ENCODE assay signal across 18 mouse cellular contexts in genomic region chr13:101632771-101633170, GRCm38 (mm10).
DNase-seq lines count a peak whose midpoint lies in the region; ATAC-seq and TF ChIP-seq lines count a peak whose summit lies in the region.
"Had no signal": no experiment of that assay in that cellular context is flagged by ENCODE, and none has a peak within 500 bp of the region (broad histone marks: within the 10 kb centered on the region; RNA-seq: fewer than 3 reads in every experiment).

No protein-coding gene starts in this region.

- WGBS in lung, postnatal 0 days, result 54% methylated on average over 4 of the region's 4 CpGs

- no peak for ATAC-seq in lung, postnatal 0 days
- peak; percentile 70 for ATAC-seq in megakaryocyte progenitor cell, adult 5-6 weeks (replicated peaks; ENCODE audit: poor library complexity)
- ATAC-seq: activated CD4-positive, CD25-positive, alpha-beta regulatory T cell, adult 4 months had no signal

- no peak overlapping the region for H3K27ac ChIP-seq in lung, postnatal 0 days (ENCODE audit: low read length)
- H3K27ac ChIP-seq: hindbrain, embryonic 13.5 days; liver, embryonic 15.5 days had no signal

- H3K9ac ChIP-seq in lung, postnatal 0 days (replicated peaks; ENCODE audit: low read depth), result no peak overlapping the region
- H3K9ac ChIP-seq: heart, embryonic 12.5 days; hindbrain, embryonic 13.5 days; liver, embryonic 15.5 days had no signal

- H3K4me3 ChIP-seq in lung, postnatal 0 days (ENCODE audit: low read depth, low read length), result no peak overlapping the region
- H3K4me3 ChIP-seq: heart, embryonic 12.5 days; hindbrain, embryonic 13.5 days; liver, embryonic 15.5 days; megakaryocyte, embryonic 14.5 days had no signal

- no peaks in the 10 kb centered on the region for H3K9me3 ChIP-seq in lung, postnatal 0 days (ENCODE audit: low read length)
- H3K9me3 ChIP-seq: heart, embryonic 12.5 days; hindbrain, embryonic 13.5 days; liver, embryonic 15.5 days; megakaryocyte, embryonic 14.5 days had no signal

- no peaks in the 10 kb centered on the region for H3K4me1 ChIP-seq in lung, postnatal 0 days (ENCODE audit: insufficient read depth, low read depth, low read length)
- H3K4me1 ChIP-seq: heart, embryonic 12.5 days had no signal

- DNase-seq in adrenal gland, adult (ENCODE audit: inconsistent age in 2 of 2, low spot score in 1 of 2), result peak; percentile 59 to 67
- DNase-seq in adrenal gland, postnatal 4 days (ENCODE audit: low spot score in 2 of 2), result no peak
- peak; percentile 14 for DNase-seq in lung, postnatal 0 days (ENCODE audit: low spot score)
- DNase-seq in lung, postnatal 14 days, result no peak
- DNase-seq in adrenal gland, adult 8-10 months, result peak; percentile 16
- DNase-seq in thymus, postnatal 4 days, result no peak
- no peak for DNase-seq in gastrocnemius, adult 8-10 months (ENCODE audit: low spot score in 2 of 2)
- DNase-seq: cerebellum, adult 11-12 months; gastrocnemius, postnatal 10 days; kidney, adult 11 months; kidney, postnatal 4 days; thymus, adult 18-20 months had no signal

- TF ChIP-seq CTCF in lung, postnatal 0 days (IDR thresholded peaks at IDR 0.05), result no peak

- no peaks in the 10 kb centered on the region for H3K27me3 ChIP-seq in lung, postnatal 0 days (replicated peaks; ENCODE audit: insufficient read depth, low read length)
- H3K27me3 ChIP-seq: heart, embryonic 12.5 days; hindbrain, embryonic 13.5 days; megakaryocyte, embryonic 14.5 days had no signal

- TF ChIP-seq EP300 in lung, postnatal 0 days (IDR thresholded peaks at IDR 0.05), result no peak

- no peak overlapping the region for H3K4me2 ChIP-seq in lung, postnatal 0 days (replicated peaks; ENCODE audit: low read depth, low read length)
- H3K4me2 ChIP-seq: heart, embryonic 12.5 days; hindbrain, embryonic 13.5 days; liver, embryonic 15.5 days had no signal

- H3K36me3 ChIP-seq in lung, postnatal 0 days (ENCODE audit: insufficient read depth, low read length), result no peaks in the 10 kb centered on the region
- H3K36me3 ChIP-seq: heart, embryonic 12.5 days; hindbrain, embryonic 13.5 days; liver, embryonic 15.5 days had no signal

Comparison
In these comparisons a context has a peak if more than half of its experiments do, and no peak if none do; other contexts are left out.
1. DNase-seq: peak in adrenal gland, adult (2 of 2), lung, postnatal 0 days (single experiment) and adrenal gland, adult 8-10 months (single experiment); none in adrenal gland, postnatal 4 days (0 of 2), lung, postnatal 14 days (single experiment), thymus, postnatal 4 days (single experiment) and gastrocnemius, adult 8-10 months (0 of 2).